Mouse (Mus musculus) bone marrow macrophage, adult 2 months (primary cell): ENCODE results near the gene Slc36a1.

ENCODE experiments used
- CTCF ChIP-seq: IDR thresholded peaks from 2 replicates; pipeline ENCODE4 v1.5.1; 2012; ENCODE audit warnings: low read depth, mild to moderate bottlenecking, low read length, moderate library complexity
- POLR2A ChIP-seq: IDR thresholded peaks from 2 replicates; pipeline ENCODE4 v1.6.1; 2012; ENCODE audit warnings: mild to moderate bottlenecking, low read depth, low read length, borderline replicate concordance

- TF ChIP-seq POLR2A: no peak
- TF ChIP-seq CTCF: peak; percentile 57; the same call in 1 of the 2 replicates
Observed at GRCm38 (mm10) chr11:55164723-55165122, 39.4 kb upstream of the Slc36a1 start.
